Mouse (Mus musculus) CH12.LX (cell line): ENCODE data around the gene Ldha.

Experiments
- BHLHE40 ChIP-seq: IDR thresholded peaks from 2 replicates; pipeline ENCODE4 v1.6.1; 2011; ENCODE audit warnings: mild to moderate bottlenecking, low read depth, low read length, improper control_type of control experiment
- CTCF ChIP-seq, 2 experiments: IDR thresholded peaks in 1 of 2; conservative IDR thresholded peaks in 1 of 2; 2 replicates each; pipeline ENCODE4 v1.5.1; 2011 to 2012; ENCODE audit warnings: low read depth in 2 of 2, low read length in 2 of 2, improper control_type of control experiment in 1 of 2, inconsistent platforms in 1 of 2, mild to moderate bottlenecking in 1 of 2, moderate library complexity in 1 of 2
- E2F4 ChIP-seq: IDR thresholded peaks from 2 replicates; pipeline ENCODE4 v1.6.1; 2011; ENCODE audit warnings: low read depth, low read length, improper control_type of control experiment; ENCODE audit not compliant: insufficient replicate concordance
- EP300 ChIP-seq: IDR thresholded peaks from 2 replicates; pipeline ENCODE4 v1.6.1; 2011; ENCODE audit warnings: low read length, improper control_type of control experiment
- MAZ ChIP-seq: IDR thresholded peaks from 2 replicates; pipeline ENCODE4 v1.6.1; 2012; ENCODE audit warnings: low read depth, mild to moderate bottlenecking, inconsistent platforms, low read length, improper control_type of control experiment, moderate library complexity
- NRF1 ChIP-seq: IDR thresholded peaks from 2 replicates; pipeline ENCODE4 v1.6.1; 2014; ENCODE audit warnings: low read depth, mild to moderate bottlenecking, inconsistent platforms, low read length, improper control_type of control experiment, moderate library complexity
- POLR2A ChIP-seq: IDR thresholded peaks from 2 replicates; pipeline ENCODE4 v1.6.1; 2011; ENCODE audit warnings: low read depth, mild to moderate bottlenecking, improper control_type of control experiment, low read length
- RCOR1 ChIP-seq: conservative IDR thresholded peaks from 2 replicates; pipeline ENCODE4 v1.6.1; 2012; ENCODE audit warnings: low read depth, mild to moderate bottlenecking, inconsistent platforms, low read length, improper control_type of control experiment
- TBP ChIP-seq: conservative IDR thresholded peaks from 2 replicates; pipeline ENCODE4 v1.6.1; 2011; ENCODE audit warnings: low read depth, low read length, improper control_type of control experiment
- UBTF ChIP-seq: IDR thresholded peaks from 2 replicates; pipeline ENCODE4 v1.6.1; 2012; ENCODE audit warnings: low read depth, mild to moderate bottlenecking, inconsistent platforms, low read length, improper control_type of control experiment, moderate library complexity
- USF1 ChIP-seq: IDR thresholded peaks from 2 replicates; pipeline ENCODE4 v1.6.1; 2014; ENCODE audit warnings: low read depth, mild to moderate bottlenecking, inconsistent platforms, low read length, improper control_type of control experiment
- USF2 ChIP-seq: conservative IDR thresholded peaks from 2 replicates; pipeline ENCODE4 v1.6.1; 2011; ENCODE audit warnings: low read depth, low read length, improper control_type of control experiment
- ZMIZ1 ChIP-seq: IDR thresholded peaks from 2 replicates; pipeline ENCODE4 v1.6.1; 2012; ENCODE audit warnings: low read depth, mild to moderate bottlenecking, inconsistent platforms, low read length, improper control_type of control experiment

DNA sequence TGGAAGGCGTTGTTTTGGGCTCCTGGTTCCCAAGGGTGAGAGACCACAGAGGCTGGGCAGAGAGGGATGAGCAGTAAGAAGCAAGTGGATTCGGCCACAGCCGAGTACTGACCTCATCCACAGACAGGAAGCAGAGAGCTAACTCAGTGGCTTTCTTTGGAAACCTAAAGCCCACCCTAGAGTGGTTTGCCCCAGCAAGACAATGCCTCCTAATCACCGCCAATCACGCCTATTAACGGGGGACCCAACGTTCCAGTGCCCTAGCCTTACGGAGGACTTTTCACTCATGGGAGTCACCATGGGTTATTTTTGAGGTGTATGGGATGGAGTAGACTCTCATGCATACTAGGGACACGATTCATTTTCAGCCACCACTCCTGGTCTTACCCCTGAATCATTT lies 12.1 kb downstream of the Ldha start:
- TF ChIP-seq POLR2A, result 0 out of 2 replicates have a peak, but pooled peaks have one; percentile 11
- TF ChIP-seq CTCF (conservative IDR thresholded peaks at IDR 0.05 in 1 of 2, IDR thresholded peaks at IDR 0.05 in 1 of 2; ENCODE audit: low read depth in 2 of 2, low read length in 2 of 2), result no peak
- TF ChIP-seq EP300, result no peak
- TF ChIP-seq MAZ, result no peak
- no peak for TF ChIP-seq BHLHE40
- no peak for TF ChIP-seq RCOR1
- TF ChIP-seq USF2, result no peak
- TF ChIP-seq TBP, result no peak
- no peak for TF ChIP-seq E2F4
- TF ChIP-seq USF1, result no peak
- no peak for TF ChIP-seq UBTF
- TF ChIP-seq ZMIZ1, result no peak
- TF ChIP-seq NRF1, result no peak
